Mouse (Mus musculus) liver, adult (tissue): ENCODE results near the gene Cst7.

Experiments used
- GATA4 ChIP-seq: IDR thresholded peaks from 2 replicates; pipeline ENCODE4 v1.6.1; 2014; ENCODE audit warnings: mild to moderate bottlenecking, low read length; ENCODE audit not compliant: insufficient replicate concordance

Cst7 gene

GRCm38 (mm10) chr2:150608872-150609560 is 38.8 kb downstream of the Cst7 start:
- TF ChIP-seq GATA4 = no peak

GRCm38 (mm10) chr2:150610097-150610496 is 39.9 kb downstream of the Cst7 start:
- no peak for TF ChIP-seq GATA4

GRCm38 (mm10) chr2:150621698-150622097 is 51.5 kb downstream of the Cst7 start:
- no peak for TF ChIP-seq GATA4

GRCm38 (mm10) chr2:150623957-150624356 is 53.7 kb downstream of the Cst7 start:
- no peak for TF ChIP-seq GATA4

- no peak for TF ChIP-seq GATA4
Measured at GRCm38 (mm10) chr2:150624926-150625325, 54.7 kb downstream of the Cst7 start.

- TF ChIP-seq GATA4 = no peak
Measured at GRCm38 (mm10) chr2:150627140-150627539, 56.9 kb downstream of the Cst7 start.
